Mouse (Mus musculus) kidney, adult 9 months (tissue): Measurements from ENCODE around the gene Kcp.

Source experiments
- DNase-seq: peaks from one replicate; pipeline ENCODE4 v3.0.0; 2022

Kcp gene

GRCm38 (mm10) chr6:29507447-29508309 lies at the start of gene Kcp:
Gene Kcp (minus strand): TSS chr6:29507952.
- DNase-seq: peak; percentile 85

DNA sequence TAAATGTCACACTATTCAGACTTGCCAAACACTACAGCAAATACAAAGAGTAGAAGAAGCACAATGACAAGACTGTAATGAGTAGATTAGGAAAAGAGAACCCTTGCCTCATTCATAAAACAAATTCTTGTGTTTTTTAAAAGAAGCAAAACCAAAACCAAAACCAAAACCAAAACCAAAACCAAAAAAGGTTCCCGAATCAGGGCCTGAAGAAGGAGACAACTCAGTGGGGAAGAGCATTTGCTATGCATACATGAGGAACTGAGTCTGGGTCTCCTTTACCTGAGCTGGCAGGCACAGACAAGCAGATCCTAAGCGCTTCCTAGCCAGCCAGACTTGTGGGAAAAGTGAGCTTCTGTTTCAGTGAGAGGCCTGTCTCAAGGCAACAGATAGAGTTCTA lies 49.4 kb upstream of the Kcp start:
- no peak for DNase-seq

DNA sequence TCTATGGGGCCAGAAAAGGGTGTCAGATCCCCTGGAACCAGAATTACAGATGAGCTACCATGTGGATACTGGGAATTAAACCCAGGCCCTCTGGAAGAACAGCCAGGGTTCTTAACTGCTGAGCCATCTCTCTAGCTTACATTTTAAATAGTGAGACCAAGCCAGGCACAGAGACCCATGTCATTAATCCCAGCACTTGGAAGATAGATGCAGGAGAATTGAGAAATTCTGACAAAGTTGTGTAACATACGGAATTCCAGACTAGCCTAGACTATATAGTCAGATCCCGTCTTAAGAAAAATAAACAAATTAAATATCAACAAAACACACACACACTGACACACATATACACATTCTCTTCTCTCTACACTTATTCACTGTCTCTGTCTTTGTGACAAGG lies 44.8 kb upstream of the Kcp start:
- DNase-seq: no peak

- no peak for DNase-seq
Measured at GRCm38 (mm10) chr6:29548086-29548485, 40.3 kb upstream of the Kcp start.

DNA sequence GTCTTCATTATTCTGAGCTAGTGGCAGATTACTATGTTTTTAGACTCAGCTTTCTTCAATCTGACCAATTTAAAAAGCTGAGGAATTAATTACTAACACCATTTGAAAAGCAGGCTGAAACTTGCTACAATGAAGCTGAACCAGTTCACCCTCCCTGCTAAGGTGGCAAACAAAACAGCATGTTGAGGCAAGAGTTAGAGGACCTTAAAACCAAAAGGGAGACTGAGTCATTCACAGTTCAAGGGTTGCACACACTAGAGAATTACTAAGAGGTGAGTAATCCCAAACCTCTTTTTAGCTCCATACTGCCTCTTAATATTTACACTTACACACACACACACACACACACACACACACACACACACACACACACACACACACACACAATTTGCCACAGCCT lies 39.8 kb upstream of the Kcp start:
- no peak for DNase-seq

- DNase-seq: no peak
Measured at GRCm38 (mm10) chr6:29545611-29546010, 37.9 kb upstream of the Kcp start.

- peak; percentile 75 for DNase-seq
Measured at GRCm38 (mm10) chr6:29540956-29541355, 33.2 kb upstream of the Kcp start.

DNA sequence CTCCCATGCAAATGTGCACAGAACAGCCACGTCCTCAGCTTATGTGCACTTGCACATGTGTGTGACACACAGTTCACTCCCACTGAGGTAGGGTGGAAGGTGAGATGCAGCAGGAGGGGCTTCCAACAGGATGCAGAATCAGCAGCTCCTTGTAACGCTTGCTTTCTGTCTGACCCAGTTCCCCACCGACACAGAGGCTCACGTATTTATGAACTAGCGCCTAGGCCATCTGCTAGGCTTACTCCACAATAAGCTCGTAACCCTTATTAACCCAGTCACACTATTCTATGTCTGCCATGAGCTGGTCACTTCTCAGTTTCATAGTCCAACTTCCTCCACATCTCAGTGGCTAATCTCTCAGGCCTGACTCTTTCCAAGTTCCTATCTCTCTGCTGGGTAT lies 32.5 kb upstream of the Kcp start:
- DNase-seq: no peak

- DNase-seq: no peak
Measured at GRCm38 (mm10) chr6:29539502-29539901, 31.8 kb upstream of the Kcp start.

DNA sequence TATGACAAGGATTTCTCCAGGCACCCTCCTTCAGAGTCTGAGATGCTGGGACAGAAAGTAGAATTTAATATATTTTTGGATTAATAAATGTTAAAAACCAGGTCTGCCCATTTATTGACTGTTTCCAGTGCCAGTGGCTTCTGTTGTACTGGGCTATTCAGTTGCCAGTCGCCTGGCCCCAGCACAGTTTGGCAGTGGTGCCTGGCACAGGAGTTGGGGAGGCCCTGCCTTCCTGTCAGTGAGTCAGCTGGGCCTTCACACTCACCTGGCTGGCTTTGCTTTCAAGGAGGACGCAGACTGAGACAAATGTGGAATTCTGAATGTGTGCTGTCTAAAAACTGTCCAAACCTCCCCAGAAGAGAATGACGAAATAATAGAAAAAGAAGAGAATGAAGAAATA lies 29.5 kb upstream of the Kcp start:
- no peak for DNase-seq

DNA sequence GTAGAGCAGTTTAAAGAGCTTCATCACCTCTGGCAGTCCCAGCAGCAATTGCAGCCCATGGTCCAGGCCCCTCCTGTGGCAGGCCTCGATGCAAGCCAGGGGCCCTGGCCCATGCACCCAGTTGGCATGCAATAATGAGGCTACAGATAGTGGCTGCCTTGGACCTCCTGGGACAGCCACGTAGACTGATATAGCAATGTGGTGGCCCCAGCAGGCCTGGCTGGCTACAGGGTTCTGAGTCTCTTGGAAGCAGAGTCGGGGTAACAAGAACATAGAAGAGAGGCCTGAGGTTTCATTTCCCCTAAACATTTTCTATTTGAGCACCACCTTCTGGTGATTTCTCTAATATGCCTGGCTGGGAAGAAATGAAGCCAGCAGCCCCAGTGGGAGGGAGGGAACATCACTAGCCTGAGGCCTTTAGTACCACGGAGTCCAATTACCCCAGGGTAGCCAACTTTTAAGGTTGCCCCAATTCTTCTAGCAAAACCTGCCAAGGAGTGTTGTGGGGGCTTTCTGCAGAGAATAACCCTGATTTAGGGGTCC lies 29.0 kb upstream of the Kcp start:
- DNase-seq: no peak

DNA sequence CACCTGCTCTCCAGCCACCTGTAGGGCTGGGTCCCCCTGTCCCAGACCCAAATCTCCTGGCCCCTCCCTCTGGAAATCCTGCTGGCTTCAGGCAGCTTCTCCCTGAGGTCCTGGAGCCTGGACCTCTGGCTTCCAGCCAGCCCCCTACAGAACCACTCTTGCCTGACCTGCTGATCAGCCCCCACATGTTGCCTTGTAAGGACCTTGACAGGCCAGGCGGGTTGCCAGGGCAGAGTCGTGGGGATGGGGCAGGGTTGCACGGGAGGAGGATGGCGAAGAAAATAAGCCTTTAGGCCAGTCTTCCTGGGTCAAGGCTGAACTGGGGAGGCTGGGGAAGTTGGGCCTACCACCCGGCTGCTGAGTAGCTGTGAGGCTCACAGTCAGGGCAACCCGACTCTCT lies 27.6 kb upstream of the Kcp start:
- DNase-seq: peak; percentile 52

- no peak for DNase-seq
Measured at GRCm38 (mm10) chr6:29530050-29530449, 22.3 kb upstream of the Kcp start.

GRCm38 (mm10) chr6:29529444-29529820 lies 21.7 kb upstream of the Kcp start:
- DNase-seq: no peak

DNA sequence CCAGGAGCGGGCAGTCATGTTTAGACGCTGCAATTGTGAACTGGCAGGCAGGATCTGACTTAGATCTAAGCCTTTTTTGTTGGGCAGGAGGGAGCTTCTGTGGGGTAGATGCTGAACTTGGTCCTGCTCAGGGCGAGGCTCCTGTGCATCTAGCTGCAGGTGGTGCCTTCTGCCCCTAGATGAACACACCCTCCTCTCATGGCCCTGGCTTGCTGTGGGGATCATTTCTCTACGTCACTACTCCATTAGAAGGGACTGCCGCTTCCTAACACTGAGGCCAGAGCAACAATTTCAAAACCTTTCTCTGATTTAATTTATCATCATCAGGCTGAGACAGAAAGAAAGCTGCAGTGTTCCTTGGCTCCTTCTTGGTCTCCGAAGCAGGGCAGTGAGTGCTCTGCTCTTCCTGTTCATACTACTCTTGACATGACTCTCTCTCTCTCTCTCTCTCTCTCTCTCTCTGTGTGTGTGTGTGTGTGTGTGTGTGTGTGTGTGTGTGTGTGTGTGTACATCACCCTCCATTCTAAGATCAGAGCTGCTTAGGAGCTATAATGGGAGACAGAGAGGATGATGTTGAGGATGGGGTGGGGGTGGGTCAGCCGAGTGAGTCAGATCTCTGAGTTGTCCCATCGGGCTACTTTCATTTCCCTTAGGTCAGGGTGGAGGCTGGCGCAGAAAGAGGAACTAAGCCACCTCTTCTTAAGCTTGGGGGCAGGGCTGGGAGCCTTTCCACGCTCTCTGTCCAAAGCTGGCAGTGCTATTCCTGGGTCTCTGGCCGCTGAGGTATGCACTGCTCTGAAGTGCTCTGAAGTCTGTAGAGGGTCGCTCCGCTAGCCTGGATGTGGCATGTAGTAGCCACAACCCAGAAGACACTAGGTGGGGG lies 21.1 kb upstream of the Kcp start:
- no peak for DNase-seq

- no peak for DNase-seq
Measured at GRCm38 (mm10) chr6:29528165-29528505, 20.4 kb upstream of the Kcp start.

DNA sequence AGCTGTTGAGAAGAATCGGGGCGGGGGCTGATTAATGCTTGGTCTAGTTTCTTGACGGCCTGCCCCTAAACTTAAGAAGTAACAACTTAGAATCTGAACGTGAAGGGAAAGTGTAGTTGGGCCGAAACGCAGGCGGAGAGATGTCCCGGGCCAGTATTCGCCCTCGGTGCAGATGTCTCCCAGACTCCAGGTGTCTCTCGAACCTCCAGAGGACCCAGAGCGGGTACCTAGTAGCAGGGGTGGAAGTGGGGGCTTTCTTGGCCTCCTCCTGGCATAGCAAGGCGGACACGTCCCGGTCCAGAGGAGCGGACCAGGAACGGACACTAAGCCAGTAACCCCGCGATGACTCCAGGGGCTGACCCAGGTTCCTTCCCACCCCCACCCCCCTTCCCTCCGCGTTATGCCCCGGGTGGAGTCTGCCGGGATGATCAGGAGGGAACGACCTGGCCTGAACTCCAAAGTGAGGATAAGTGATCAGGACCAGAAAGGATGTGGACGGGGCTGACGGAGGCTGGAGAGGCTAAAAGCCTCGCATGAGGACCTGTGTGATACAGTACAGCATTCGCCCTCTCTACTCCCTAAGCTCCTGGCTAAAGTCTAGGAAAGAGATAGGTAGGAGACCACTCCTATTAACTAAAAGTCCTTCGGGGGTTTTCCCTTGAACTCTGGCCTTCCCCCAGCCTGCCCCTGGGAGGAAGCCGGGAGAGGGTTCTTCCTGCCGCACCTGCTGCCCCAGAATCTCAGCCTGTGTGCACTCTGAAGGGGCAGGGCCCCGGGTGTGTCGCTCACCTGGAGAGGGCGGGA lies 19.8 kb upstream of the Kcp start:
- no peak for DNase-seq

- no peak for DNase-seq
Measured at GRCm38 (mm10) chr6:29526281-29527251, 18.8 kb upstream of the Kcp start, which contains the start of gene Irf5. Gene Irf5 (plus strand): TSS chr6:29526625.

DNA sequence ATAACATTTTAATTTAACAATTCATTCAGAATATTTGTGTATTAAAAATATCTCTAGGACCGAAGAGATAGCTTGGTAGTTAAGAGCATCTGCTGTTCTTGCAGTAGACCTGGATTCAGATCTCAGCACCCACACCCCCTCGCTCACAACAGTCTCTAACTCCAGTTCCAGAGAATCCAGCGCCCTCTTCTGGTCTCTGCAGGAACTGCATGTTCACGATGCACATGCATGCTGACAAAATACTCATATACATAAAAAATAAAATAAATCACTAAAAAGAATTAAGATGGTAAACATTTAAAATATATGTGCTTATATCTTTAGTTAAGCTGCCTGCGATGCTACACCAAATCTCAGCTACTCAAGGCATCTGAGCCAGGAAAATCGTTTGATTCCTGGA lies 17.5 kb upstream of the Kcp start:
- DNase-seq: no peak

DNA sequence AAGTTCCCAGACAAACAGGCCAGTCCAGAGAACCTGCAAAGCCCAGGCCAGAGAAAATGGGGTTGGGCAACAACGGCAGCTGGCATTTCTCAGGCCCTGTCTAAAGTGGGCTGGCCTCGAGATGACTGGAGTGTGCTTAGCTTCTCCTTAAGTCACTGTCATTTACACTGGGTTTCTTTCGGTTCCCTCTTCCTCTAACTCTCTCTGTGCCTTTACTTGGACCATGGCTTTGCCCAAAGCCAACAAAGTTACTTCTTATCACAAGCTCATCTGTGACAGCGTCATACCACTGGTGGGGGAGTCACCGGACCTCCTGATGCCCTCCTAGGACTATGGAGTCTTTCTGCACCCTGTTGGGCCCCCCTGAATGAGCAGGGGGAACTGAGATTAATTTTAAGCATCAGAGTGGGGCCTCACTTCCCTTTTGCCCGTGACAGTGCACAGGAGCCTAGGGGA lies 16.3 kb upstream of the Kcp start:
- no peak for DNase-seq

- DNase-seq: no peak
Measured at GRCm38 (mm10) chr6:29523301-29524033, 15.7 kb upstream of the Kcp start.
